Mouse (Mus musculus): ENCODE results near the gene Ank2.

- TF ChIP-seq GATA1 (IDR thresholded peaks at IDR 0.05; ENCODE audit: borderline replicate concordance, low read length) (no peak), FLI1 (IDR thresholded peaks at IDR 0.05; ENCODE audit: low read length) (no peak)
These were observed 582.8 kb downstream of the Ank2 start for GRCm38 (mm10) chr3:126916381-126916780.
